Mouse (Mus musculus) ES-E14 (cell line): ENCODE data around the gene Armt1.
A peak's percentile ranks its signal among the peaks of the same experiment; 100 is the strongest.

Source experiments
- HCFC1 ChIP-seq: IDR thresholded peaks from 2 replicates; pipeline ENCODE4 v1.6.1; 2012; ENCODE audit warnings: low read length, inconsistent platforms, borderline replicate concordance; ENCODE audit not compliant: insufficient read depth
- ZNF384 ChIP-seq: IDR thresholded peaks from 2 replicates; pipeline ENCODE4 v1.6.1; 2012; ENCODE audit warnings: low read depth, low read length, inconsistent platforms

DNA sequence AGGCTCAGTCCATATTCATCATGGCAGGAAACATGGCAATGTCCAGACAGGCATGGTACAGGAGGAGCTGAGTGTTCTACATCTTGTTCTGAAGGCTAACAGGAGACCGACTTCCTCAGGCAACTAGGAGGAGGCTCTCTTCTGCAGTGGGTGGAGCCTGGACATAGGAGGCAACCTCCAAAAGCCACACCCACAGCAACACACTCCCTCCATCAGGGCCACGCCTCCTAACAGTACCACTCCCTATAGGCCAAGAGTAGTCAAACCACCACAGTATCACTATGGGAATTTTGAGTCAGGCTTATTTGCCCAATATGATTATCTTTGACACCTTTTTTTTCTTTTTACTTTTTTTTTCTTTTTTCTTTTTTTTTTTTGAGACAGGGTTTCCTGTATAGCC, 27.9 kb downstream of the Armt1 start:
- 0 out of 2 replicates have a peak, but pooled peaks have one; percentile 44 for TF ChIP-seq ZNF384
- no peak for TF ChIP-seq HCFC1
